Mouse (Mus musculus) liver, embryonic 11.5 days (tissue): ENCODE measurements around the gene Slc17a1. TPM values are rescaled to one million over a fixed set of nuclear protein-coding genes. Genes with fewer than 3 reads are reported as not detected.

Experiments used
- ATAC-seq: fragments of 200-750 bp; cut with Nextera tagmentation; replicated peaks from 2 replicates; pipeline ENCODE4 v1.8.0; 2017; ENCODE audit warnings: moderate number of reproducible peaks, mild to moderate bottlenecking, moderate TSS enrichment, moderate library complexity; ENCODE audit not compliant: low FRiP score
- DNase-seq: peaks from one replicate; pipeline ENCODE4 v3.0.0-alpha.2; 2017; ENCODE audit warnings: low spot score
- H3K27ac ChIP-seq: fragments of 300-500 bp; sonication (generic); 2 replicates; pipeline ENCODE4 v1.5.1; 2014; ENCODE audit warnings: mild to moderate bottlenecking, low read depth, low read length, control low read depth
- H3K27me3 ChIP-seq: fragments of 300-500 bp; sonication (generic); replicated peaks from 2 replicates; pipeline ENCODE4 v1.6.1; 2014; ENCODE audit warnings: low read length, mixed read lengths; ENCODE audit not compliant: control insufficient read depth, insufficient read depth
- H3K36me3 ChIP-seq: fragments of 300-500 bp; sonication (generic); 2 replicates; pipeline ENCODE4 v1.6.1; 2014; ENCODE audit warnings: mild to moderate bottlenecking, low read length, moderate library complexity, mixed read lengths; ENCODE audit not compliant: control insufficient read depth, insufficient read depth
- H3K4me1 ChIP-seq: fragments of 300-500 bp; sonication (generic); replicated peaks from 2 replicates; pipeline ENCODE4 v1.6.1; 2014; ENCODE audit warnings: low read length, mixed read lengths; ENCODE audit not compliant: control insufficient read depth, insufficient read depth
- H3K4me2 ChIP-seq: fragments of 300-500 bp; sonication (generic); 2 replicates; pipeline ENCODE4 v1.6.1; 2014; ENCODE audit warnings: mild to moderate bottlenecking, control low read depth, moderate library complexity
- H3K4me3 ChIP-seq: fragments of 300-500 bp; sonication (generic); 2 replicates; pipeline ENCODE4 v1.5.1; 2014; ENCODE audit warnings: low read depth, low read length, control low read depth
- H3K9ac ChIP-seq: fragments of 300-500 bp; sonication (generic); 2 replicates; pipeline ENCODE4 v1.6.1; 2014; ENCODE audit warnings: low read depth, low read length, control low read depth
- H3K9me3 ChIP-seq: fragments of 300-500 bp; sonication (generic); 2 replicates; pipeline ENCODE4 v1.6.1; 2016; ENCODE audit warnings: low read length, inconsistent platforms, mixed read lengths; ENCODE audit not compliant: control insufficient read depth
- WGBS: fragments of 180-500 bp; shearing (Covaris S2); extraction: QIAGEN DNeasy Blood & Tissue Kit; methylation state at CpG from one replicate; pipeline ENCODE4 v1.1.7; 2014; 5-methylcytosine and 5-hydroxymethylcytosine counted together
- microRNA-seq: library from miRNA; unstranded; fragments of <30 nt; microRNA quantifications from one replicate; pipeline ENCODE4, GENCODE M21; 2017; ENCODE audit warnings: borderline number of aligned reads
- polyA plus RNA-seq: library from polyadenylated mRNA; unstranded; fragments of >200 nt; fragmentation: Nextera tagmentation; extraction: Ambion mirVana; gene quantifications from 2 replicates; pipeline ENCODE4 v1.2.1, GENCODE M21; 2014

The Slc17a1 gene
- polyA plus RNA-seq, 1 experiment from 2014 or later, result not detected

GRCm38 (mm10) chr13:23930904-23931303, 63.4 kb downstream of the Slc17a1 start:
- Histone ChIP-seq H3K4me2 (no peak overlapping the region), H3K9ac (no peak overlapping the region), H3K27ac (no peak overlapping the region), H3K27me3 (no peaks in the 10 kb centered on the region; the same call in 1 of the 2 replicates), H3K9me3 (no peaks in the 10 kb centered on the region), H3K36me3 (no peaks in the 10 kb centered on the region), H3K4me3 (no peak overlapping the region), H3K4me1 (no peaks in the 10 kb centered on the region; the same call in 1 of the 2 replicates)
- 69% methylated on average over 11 of the region's 11 CpGs for WGBS
- ATAC-seq, result no peak
- DNase-seq, result no peak

DNA sequence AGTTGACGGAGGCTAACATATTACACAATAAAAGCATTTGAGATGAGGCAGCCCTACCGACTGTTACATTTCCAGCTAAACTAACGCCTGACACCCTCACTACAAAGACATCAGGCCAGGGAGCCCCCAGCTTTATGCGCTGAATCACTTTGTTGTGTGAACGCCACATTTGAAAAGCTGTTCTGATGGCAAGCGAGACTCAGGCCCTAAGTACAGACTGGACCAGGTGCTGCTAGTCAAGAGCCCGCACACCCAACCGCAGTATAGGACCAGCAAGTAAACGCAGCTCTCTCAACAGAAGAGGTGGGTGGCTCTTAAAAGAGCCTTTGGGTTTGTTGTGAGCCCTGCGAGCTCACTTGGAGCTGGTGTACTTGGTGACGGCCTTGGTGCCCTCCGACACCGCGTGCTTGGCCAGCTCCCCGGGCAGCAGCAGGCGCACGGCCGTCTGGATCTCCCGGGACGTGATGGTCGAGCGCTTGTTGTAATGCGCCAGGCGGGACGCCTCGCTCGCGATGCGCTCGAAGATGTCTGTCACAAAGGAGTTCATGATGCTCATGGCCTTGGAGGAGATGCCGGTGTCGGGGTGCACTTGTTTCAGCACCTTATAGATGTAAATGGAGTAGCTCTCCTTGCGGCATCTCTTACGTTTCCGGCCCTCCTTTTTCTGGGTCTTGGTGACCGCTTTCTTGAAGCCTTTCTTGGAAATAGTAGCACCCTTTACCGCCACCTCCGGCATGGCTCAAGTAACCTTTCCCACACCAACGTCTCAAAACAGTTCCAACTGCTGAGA, 66.1 kb downstream of the Slc17a1 start, which contains the start of gene Hist1h2ba:
Hist1h2ba (minus strand) TSS at position 736 of the 790 bp plus-strand sequence.
- H3K36me3 ChIP-seq, result no peaks in the 10 kb centered on the region
- no peak for ATAC-seq
- no peak within 1 kb of the TSS for H3K4me3 ChIP-seq
- H3K4me1 ChIP-seq, result no peaks in the 10 kb centered on the region
- H3K27ac ChIP-seq, result no peak within 1 kb of the TSS
- no peak within 1 kb of the TSS for H3K4me2 ChIP-seq
- WGBS, result 87% methylated on average over 37 of the region's 39 CpGs
- H3K27me3 ChIP-seq, result no peaks in the 10 kb centered on the region; the same call in 1 of the 2 replicates
- H3K9me3 ChIP-seq, result no peaks in the 10 kb centered on the region
- H3K9ac ChIP-seq, result no peak within 1 kb of the TSS
- no peak for DNase-seq

DNA sequence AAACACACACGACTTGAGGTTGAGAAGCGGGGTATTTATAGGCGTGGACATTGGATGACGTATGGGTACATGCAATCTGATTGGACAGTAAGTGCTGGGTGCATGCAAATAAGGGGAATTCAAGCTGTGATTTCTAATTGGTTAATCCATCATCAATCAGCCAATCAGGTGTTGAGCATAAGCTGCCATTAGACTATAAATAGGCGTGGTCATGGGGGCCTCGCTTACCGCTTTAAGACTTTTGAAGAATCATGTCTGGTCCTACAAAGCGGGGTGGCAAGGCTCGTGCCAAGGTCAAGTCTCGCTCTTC, 66.6 kb downstream of the Slc17a1 start, which contains the start of gene Hist1h2aa:
Hist1h2aa (plus strand) TSS at position 252 of the 310 bp plus-strand sequence.
- H3K4me3 ChIP-seq, result no peak within 1 kb of the TSS
- DNase-seq (no peak), ATAC-seq (no peak)
- H3K36me3 ChIP-seq, result no peaks in the 10 kb centered on the region
- no peaks in the 10 kb centered on the region for H3K4me1 ChIP-seq
- no peaks in the 10 kb centered on the region; the same call in 1 of the 2 replicates for H3K27me3 ChIP-seq
- H3K9ac ChIP-seq, result no peak within 1 kb of the TSS
- H3K4me2 ChIP-seq, result no peak within 1 kb of the TSS
- no peak within 1 kb of the TSS for H3K27ac ChIP-seq
- 85% methylated on average over 10 of the region's 10 CpGs for WGBS
- no peaks in the 10 kb centered on the region for H3K9me3 ChIP-seq

GRCm38 (mm10) chr13:23938699-23939098, 71.1 kb downstream of the Slc17a1 start:
- H3K36me3 ChIP-seq, result no peaks in the 10 kb centered on the region
- H3K4me1 ChIP-seq, result no peaks in the 10 kb centered on the region
- no peak for ATAC-seq
- H3K9ac ChIP-seq, result no peak overlapping the region
- 81% methylated on average over 1 of the region's 1 CpGs for WGBS
- H3K4me2 ChIP-seq, result no peak overlapping the region
- no peaks in the 10 kb centered on the region for H3K27me3 ChIP-seq
- no peak for DNase-seq
- no peak overlapping the region for H3K27ac ChIP-seq
- H3K4me3 ChIP-seq, result no peak overlapping the region
- H3K9me3 ChIP-seq, result no peaks in the 10 kb centered on the region

GRCm38 (mm10) chr13:23940291-23940690, 72.7 kb downstream of the Slc17a1 start:
- H3K27me3 ChIP-seq, result no peaks in the 10 kb centered on the region
- no peaks in the 10 kb centered on the region for H3K4me1 ChIP-seq
- DNase-seq (no peak), ATAC-seq (no peak)
- no peaks in the 10 kb centered on the region for H3K9me3 ChIP-seq
- no peak overlapping the region for H3K4me3 ChIP-seq
- H3K27ac ChIP-seq, result no peak overlapping the region
- 67% methylated on average over 6 of the region's 6 CpGs for WGBS
- no peak overlapping the region for H3K4me2 ChIP-seq
- H3K36me3 ChIP-seq, result no peaks in the 10 kb centered on the region
- no peak overlapping the region for H3K9ac ChIP-seq

DNA sequence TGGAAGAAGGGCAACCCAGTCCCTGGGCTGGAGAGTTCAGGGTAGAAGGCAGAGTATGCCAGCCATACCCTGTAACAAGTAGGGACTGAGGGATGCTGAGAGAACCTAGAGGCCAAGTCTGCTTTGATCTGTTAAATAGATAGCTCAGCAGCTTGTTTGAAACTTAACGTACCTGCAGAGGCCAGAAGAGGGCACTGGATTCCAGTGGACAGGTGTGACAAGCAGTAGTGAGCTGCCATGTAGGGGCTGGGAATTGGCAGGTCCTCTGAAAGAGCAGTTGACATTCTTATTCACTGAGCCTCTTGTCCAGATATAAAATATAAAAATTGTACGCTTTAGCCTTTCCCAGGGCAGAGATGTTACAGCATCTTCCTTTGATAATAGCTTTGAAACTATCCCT, 75.3 kb downstream of the Slc17a1 start:
- 36% methylated on average over 2 of the region's 2 CpGs for WGBS
- H3K9me3 ChIP-seq, result no peaks in the 10 kb centered on the region
- H3K4me1 ChIP-seq, result no peaks in the 10 kb centered on the region
- H3K27me3 ChIP-seq, result no peaks in the 10 kb centered on the region
- H3K27ac ChIP-seq, result no peak overlapping the region
- no peak for DNase-seq
- no peak overlapping the region for H3K4me2 ChIP-seq
- H3K4me3 ChIP-seq, result no peak overlapping the region
- no peak overlapping the region for H3K9ac ChIP-seq
- no peak for ATAC-seq
- no peaks in the 10 kb centered on the region for H3K36me3 ChIP-seq

Small RNA genes lying within 50 kb of the gene (microRNA-seq; reads per million reads assigned to microRNA genes)
- not detected for gene Gm44344

Other genes with a start within 250 kb of the Slc17a1 start
- 4.4 TPM in 2 replicates for gene Hist1h2be, start 246.6 kb upstream of the Slc17a1 start, polyA plus RNA-seq
- 17.5 and 21.2 TPM in 2 replicates for gene Hist1h1e, start 245.2 kb upstream of the Slc17a1 start, polyA plus RNA-seq
- gene Hist1h2ac, start 183.8 kb upstream of the Slc17a1 start, polyA plus RNA-seq, result 0.79 and 1.5 TPM in 2 replicates
- gene Hist1h2bc, start 183.6 kb upstream of the Slc17a1 start, polyA plus RNA-seq, result 31.9 and 35.7 TPM in 2 replicates
- not detected in 2 replicates for gene Hist1h1t, start 171.9 kb upstream of the Slc17a1 start, polyA plus RNA-seq
- gene Hist1h4c, start 169.3 kb upstream of the Slc17a1 start, polyA plus RNA-seq, result 5.1 and 5.2 TPM in 2 replicates
- 6.1 and 7.2 TPM in 2 replicates for gene Hfe, start 156.9 kb upstream of the Slc17a1 start, polyA plus RNA-seq
- 24.2 and 25.8 TPM in 2 replicates for gene Hist1h1c, start 128.9 kb upstream of the Slc17a1 start, polyA plus RNA-seq
- gene Hist1h3c, start 122.1 kb upstream of the Slc17a1 start, polyA plus RNA-seq, result 6.1 and 6.7 TPM in 2 replicates
- gene Hist1h2bb, start 121.0 kb upstream of the Slc17a1 start, polyA plus RNA-seq, result 3.1 and 4.6 TPM in 2 replicates
- 38.5 and 42.1 TPM in 2 replicates for gene Hist1h2ab, start 116.6 kb upstream of the Slc17a1 start, polyA plus RNA-seq
- 5.5 and 8.3 TPM in 2 replicates for gene Hist1h3b, start 115.5 kb upstream of the Slc17a1 start, polyA plus RNA-seq
- gene Hist1h4b, start 110.7 kb upstream of the Slc17a1 start, polyA plus RNA-seq, result 4.0 TPM in 2 replicates
- gene Hist1h4a, start 106.5 kb upstream of the Slc17a1 start, polyA plus RNA-seq, result 0.57 TPM in 1 of 2 replicates, not detected in the other
- gene Hist1h3a, start 105.4 kb upstream of the Slc17a1 start, polyA plus RNA-seq, result 4.2 and 8.8 TPM in 2 replicates
- 2.8 and 3.9 TPM in 2 replicates for gene Hist1h1a, start 104.1 kb upstream of the Slc17a1 start, polyA plus RNA-seq
- not detected in 2 replicates for gene Trim38, start 97.8 kb upstream of the Slc17a1 start, polyA plus RNA-seq
- gene Slc17a2, start 60.8 kb upstream of the Slc17a1 start, polyA plus RNA-seq, result 0.26 and 0.56 TPM in 2 replicates
- gene Slc17a3, start 28.3 kb upstream of the Slc17a1 start, polyA plus RNA-seq, result 0.36 and 0.43 TPM in 2 replicates
- 0.06 TPM in 1 of 2 replicates, not detected in the other for gene Slc17a4, start 47.3 kb downstream of the Slc17a1 start, polyA plus RNA-seq
- gene Hist1h2ba, start 66.4 kb downstream of the Slc17a1 start, polyA plus RNA-seq, result not detected in 2 replicates
- not detected in 2 replicates for gene Hist1h2aa, start 66.7 kb downstream of the Slc17a1 start, polyA plus RNA-seq
- 0.21 TPM in 1 of 2 replicates, not detected in the other for gene Scgn, start 123.5 kb downstream of the Slc17a1 start, polyA plus RNA-seq